Mouse (Mus musculus) bone marrow macrophage, adult 2 months (primary cell): ENCODE data around the gene Hectd2.

Experiments
- CTCF ChIP-seq: IDR thresholded peaks from 2 replicates; pipeline ENCODE4 v1.5.1; 2012; ENCODE audit warnings: low read depth, mild to moderate bottlenecking, low read length, moderate library complexity
- POLR2A ChIP-seq: IDR thresholded peaks from 2 replicates; pipeline ENCODE4 v1.6.1; 2012; ENCODE audit warnings: mild to moderate bottlenecking, low read depth, low read length, borderline replicate concordance

- TF ChIP-seq POLR2A = no peak
- no peak for TF ChIP-seq CTCF
Observed at GRCm38 (mm10) chr19:36536929-36537328, 17.5 kb upstream of the Hectd2 start.
